Mouse (Mus musculus) thymus, postnatal 25 days (tissue): ENCODE results near the gene Nmb.

ENCODE experiments used
- DNase-seq: peaks from one replicate; pipeline ENCODE4 v3.0.0; 2022

Nmb gene

GRCm38 (mm10) chr7:80855316-80855715, 49.6 kb downstream of the Nmb start:
- no peak for DNase-seq

- DNase-seq = peak; percentile 26
These were observed 51.7 kb downstream of the Nmb start for GRCm38 (mm10) chr7:80853218-80853617.
